Mouse (Mus musculus): ENCODE results near the gene Cep85l.

GRCm38 (mm10) chr10:53262021-53262420 lies 117.7 kb downstream of the Cep85l start:
- no peak for TF ChIP-seq CTCF (IDR thresholded peaks at IDR 0.05; ENCODE audit: insufficient read depth, low read depth, low read length)
- TF ChIP-seq POLR2A (IDR thresholded peaks at IDR 0.05; ENCODE audit: insufficient read depth, low read depth, low read length) = no peak
